Mouse (Mus musculus) lung, embryonic 16.5 days (tissue): ENCODE results near the gene Zcrb1. TPM values are rescaled to one million over a fixed set of nuclear protein-coding genes. Genes with fewer than 3 reads are reported as not detected.

Experiments used
- ATAC-seq: fragments of 200-750 bp; cut with Nextera tagmentation; 2 replicates; pipeline ENCODE4 v1.8.0; 2017; ENCODE audit warnings: low read depth, mild to moderate bottlenecking, moderate library complexity
- H3K27ac ChIP-seq: fragments of 300-500 bp; sonication (generic); 2 replicates; pipeline ENCODE4 v1.5.1; 2014; ENCODE audit warnings: mild to moderate bottlenecking, control low read depth, low read length
- H3K27me3 ChIP-seq: fragments of 300-500 bp; sonication (generic); 2 replicates; pipeline ENCODE4 v1.6.1; 2014; ENCODE audit warnings: low read depth, low read length, mixed read lengths; ENCODE audit not compliant: control insufficient read depth, insufficient read depth
- H3K36me3 ChIP-seq: fragments of 300-500 bp; sonication (generic); 2 replicates; pipeline ENCODE4 v1.6.1; 2014; ENCODE audit warnings: low read length; ENCODE audit not compliant: control insufficient read depth, insufficient read depth
- H3K4me1 ChIP-seq: fragments of 300-500 bp; sonication (generic); replicated peaks from 2 replicates; pipeline ENCODE4 v1.6.1; 2014; ENCODE audit warnings: low read length, mixed read lengths; ENCODE audit not compliant: control insufficient read depth, insufficient read depth
- H3K4me2 ChIP-seq: fragments of 300-500 bp; sonication (generic); 2 replicates; pipeline ENCODE4 v1.6.1; 2014; ENCODE audit warnings: low read depth, low read length, control low read depth
- H3K4me3 ChIP-seq: fragments of 300-500 bp; sonication (generic); 2 replicates; pipeline ENCODE4 v1.5.1; 2014; ENCODE audit warnings: mild to moderate bottlenecking, low read length, control low read depth
- H3K9ac ChIP-seq: fragments of 300-500 bp; sonication (generic); 2 replicates; pipeline ENCODE4 v1.6.1; 2014; ENCODE audit warnings: low read length, control low read depth
- H3K9me3 ChIP-seq: fragments of 300-500 bp; sonication (generic); 2 replicates; pipeline ENCODE4 v1.6.1; 2016; ENCODE audit warnings: low read length; ENCODE audit not compliant: control insufficient read depth
- WGBS: fragments of 180-500 bp; shearing (Covaris S2); extraction: QIAGEN DNeasy Blood & Tissue Kit; methylation state at CpG from one replicate; pipeline ENCODE4 v1.1.7; 2014; 5-methylcytosine and 5-hydroxymethylcytosine counted together
- polyA plus RNA-seq: library from polyadenylated mRNA; unstranded; fragments of >200 nt; fragmentation: Nextera tagmentation; extraction: Ambion mirVana; gene quantifications from 2 replicates; pipeline ENCODE4 v1.2.1, GENCODE M21; 2015

Gene Zcrb1
- polyA plus RNA-seq, 1 experiment from 2014 or later = 121 TPM

DNA sequence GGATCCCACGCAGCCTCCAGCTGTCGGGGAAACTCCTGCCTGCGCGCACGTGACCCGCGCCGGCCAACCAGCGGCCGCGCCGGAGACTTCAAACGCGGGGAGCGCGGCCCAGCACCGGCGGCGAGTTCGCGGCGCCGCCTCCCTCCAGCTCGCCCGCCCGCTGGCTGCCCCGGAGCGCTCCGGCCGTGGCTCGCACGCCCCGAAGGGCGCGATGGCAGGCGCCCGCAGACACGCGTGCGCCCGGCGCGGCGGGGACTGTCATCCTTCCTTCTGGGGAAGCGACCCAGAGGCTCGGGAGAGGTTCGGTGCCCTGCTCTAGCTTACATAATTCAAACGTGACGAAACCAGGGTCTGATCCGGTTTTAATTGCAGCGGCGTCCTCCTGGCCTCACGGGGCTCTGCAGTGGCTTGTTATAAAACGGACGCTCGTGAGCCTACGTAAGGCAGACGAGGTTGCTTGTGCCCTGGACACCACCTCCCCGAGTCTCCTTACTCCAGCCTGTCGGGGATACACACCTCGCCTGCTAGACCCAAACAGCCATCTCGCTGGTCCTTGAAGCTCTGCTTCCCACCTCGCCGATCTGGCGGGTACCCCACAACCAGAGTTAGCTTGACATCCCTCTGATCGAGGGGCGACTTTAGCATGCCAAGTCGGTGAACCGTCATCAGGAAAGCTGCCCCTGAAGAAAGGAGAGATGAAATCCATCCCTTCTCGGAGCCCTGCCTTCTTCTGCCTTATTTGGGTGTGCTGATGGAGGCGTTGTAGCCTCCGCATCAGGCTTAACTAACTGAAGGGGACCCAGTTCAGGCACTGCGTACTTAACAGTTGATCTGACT lies 61.0 kb downstream of the Zcrb1 start, which contains the start of gene Yaf2:
TSS of gene Yaf2 (minus strand) at position 11 of the 837 bp plus-strand sequence.
- no peaks in the 10 kb centered on the region for H3K27me3 ChIP-seq
- peak; percentile 96 for ATAC-seq
- H3K9me3 ChIP-seq = no peaks in the 10 kb centered on the region
- H3K9ac ChIP-seq = peak within 1 kb of the TSS; percentile 88
- peaks cover 7% of the 10 kb centered on the region for H3K4me1 ChIP-seq
- peak within 1 kb of the TSS; percentile 92 for H3K27ac ChIP-seq
- H3K4me3 ChIP-seq = peak within 1 kb of the TSS; percentile 92
- H3K4me2 ChIP-seq = peak within 1 kb of the TSS; percentile 78
- under 1% methylated on average over 44 of the region's 73 CpGs for whole genome bisulfite sequencing
- peaks cover 5% of the 10 kb centered on the region; the same call in 1 of the 2 replicates for H3K36me3 ChIP-seq

DNA sequence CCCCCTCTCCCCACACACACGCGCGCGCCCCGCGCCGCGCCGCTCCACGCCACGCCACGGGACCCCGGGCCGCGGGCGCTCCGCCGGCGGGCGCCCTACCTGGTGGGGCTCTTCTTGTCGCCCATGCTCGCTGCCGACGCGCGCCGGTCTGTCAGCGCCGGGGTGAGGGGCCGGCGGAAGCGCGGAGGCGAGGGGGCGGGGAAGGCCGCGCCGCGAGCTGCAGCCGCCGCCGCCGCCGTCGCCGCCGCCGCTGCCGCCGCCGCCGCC lies 61.5 kb downstream of the Zcrb1 start:
- H3K36me3 ChIP-seq = peaks cover 5% of the 10 kb centered on the region; the same call in 1 of the 2 replicates
- H3K9ac ChIP-seq = peak overlapping the region; percentile 88
- no peaks in the 10 kb centered on the region for H3K27me3 ChIP-seq
- 0% methylated on average over 4 of the region's 52 CpGs for WGBS
- H3K4me1 ChIP-seq = peaks cover 7% of the 10 kb centered on the region
- H3K4me2 ChIP-seq = peak overlapping the region; percentile 78
- H3K4me3 ChIP-seq = peak overlapping the region; percentile 92
- no peak for ATAC-seq
- H3K27ac ChIP-seq = peak overlapping the region; percentile 92
- no peaks in the 10 kb centered on the region for H3K9me3 ChIP-seq

Other genes with a start within 250 kb of the Zcrb1 start
- gene Gxylt1, start 123.2 kb downstream of the Zcrb1 start, polyA plus RNA-seq = 11.6 and 12.2 TPM in 2 replicates
- gene Yaf2, start 61.4 kb downstream of the Zcrb1 start, polyA plus RNA-seq = 47.3 and 55.3 TPM in 2 replicates
- 42.6 and 45.1 TPM in 2 replicates for gene Pphln1, start within 50 bp of the Zcrb1 start, polyA plus RNA-seq
- gene Prickle1, start 197.6 kb upstream of the Zcrb1 start, polyA plus RNA-seq = 24.0 and 25.6 TPM in 2 replicates